14 mouse cellular contexts compared by ENCODE assay signal in the genomic region with DNA sequence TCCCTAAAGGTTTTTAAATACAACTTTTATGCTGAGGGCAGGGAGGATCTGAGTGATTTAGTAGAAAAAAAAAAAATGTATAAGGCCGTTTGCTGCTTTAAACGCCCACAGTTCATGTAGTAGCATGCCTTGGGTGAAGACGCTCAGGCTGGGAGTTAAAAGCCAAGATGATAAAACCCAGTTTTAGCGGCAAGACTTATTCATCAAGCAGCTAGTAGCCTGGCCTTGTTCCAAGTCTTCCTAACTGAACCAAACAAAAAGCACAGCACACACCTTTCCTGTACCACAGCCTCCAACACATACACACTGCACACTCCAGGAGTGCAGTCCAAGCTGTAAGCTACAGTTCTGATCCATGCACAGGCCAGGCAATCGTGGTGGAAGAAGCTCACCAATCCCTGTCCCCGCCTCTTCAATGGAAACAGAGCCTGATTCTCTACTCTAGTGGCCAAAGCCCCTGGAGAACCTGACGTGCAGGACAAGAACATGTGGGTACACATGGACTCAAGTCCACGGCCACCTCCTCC. TPM values are rescaled to one million over a fixed set of nuclear protein-coding genes. Genes with fewer than 3 reads are reported as not detected.
A peak's percentile ranks its signal among the peaks of the same experiment; 100 is the strongest.
DNase-seq lines count a peak whose midpoint lies in the region; ATAC-seq and TF ChIP-seq lines count a peak whose summit lies in the region.
"Had no signal": no experiment of that assay in that cellular context is flagged by ENCODE, and none has a peak within 500 bp of the region (broad histone marks: within the 10 kb centered on the region; RNA-seq: fewer than 3 reads in every experiment).

No protein-coding gene starts in this region.

- H3K9me3 ChIP-seq in heart, postnatal 0 days (replicated peaks; ENCODE audit: control insufficient read depth, low read length), result no peaks in the 10 kb centered on the region
- no peaks in the 10 kb centered on the region for H3K9me3 ChIP-seq in liver, embryonic 12.5 days (replicated peaks)
- H3K9me3 ChIP-seq in forebrain, embryonic 12.5 days, result no peaks in the 10 kb centered on the region
- H3K9me3 ChIP-seq in forebrain, embryonic 13.5 days (replicated peaks), result no peaks in the 10 kb centered on the region
- H3K9me3 ChIP-seq: forebrain, embryonic 15.5 days; hindbrain, embryonic 10.5 days; limb, embryonic 12.5 days had no signal

- no peaks in the 10 kb centered on the region for H3K27me3 ChIP-seq in heart, postnatal 0 days (ENCODE audit: control insufficient read depth, insufficient read depth, low read length)
- H3K27me3 ChIP-seq in liver, embryonic 12.5 days (replicated peaks), result no peaks in the 10 kb centered on the region
- no peaks in the 10 kb centered on the region for H3K27me3 ChIP-seq in forebrain, embryonic 12.5 days
- H3K27me3 ChIP-seq in forebrain, embryonic 13.5 days, result no peaks in the 10 kb centered on the region
- H3K27me3 ChIP-seq: forebrain, embryonic 15.5 days; limb, embryonic 12.5 days had no signal

- H3K4me3 ChIP-seq in heart, postnatal 0 days (ENCODE audit: low read depth, low read length), result no peak overlapping the region
- H3K4me3 ChIP-seq in liver, embryonic 12.5 days, result no peak overlapping the region
- no peak overlapping the region for H3K4me3 ChIP-seq in forebrain, embryonic 12.5 days (replicated peaks)
- H3K4me3 ChIP-seq in forebrain, embryonic 13.5 days, result no peak overlapping the region
- H3K4me3 ChIP-seq: forebrain, embryonic 15.5 days; hindbrain, embryonic 10.5 days; limb, embryonic 12.5 days had no signal

- ATAC-seq in heart, postnatal 0 days (ENCODE audit: insufficient read depth, low read depth), result no peak
- no peak for ATAC-seq in liver, embryonic 12.5 days
- ATAC-seq in forebrain, embryonic 12.5 days (ENCODE audit: low FRiP score), result no peak
- no peak for ATAC-seq in forebrain, embryonic 13.5 days
- ATAC-seq: forebrain, embryonic 15.5 days had no signal

- H3K4me2 ChIP-seq in heart, postnatal 0 days (ENCODE audit: low read depth, low read length), result no peak overlapping the region
- peak overlapping the region; percentile 50 for H3K4me2 ChIP-seq in liver, embryonic 12.5 days
- no peak overlapping the region for H3K4me2 ChIP-seq in forebrain, embryonic 12.5 days
- no peak overlapping the region for H3K4me2 ChIP-seq in forebrain, embryonic 13.5 days
- H3K4me2 ChIP-seq: forebrain, embryonic 15.5 days; limb, embryonic 12.5 days had no signal

- H3K9ac ChIP-seq in heart, postnatal 0 days (replicated peaks; ENCODE audit: low read depth, low read length), result no peak overlapping the region
- H3K9ac ChIP-seq in liver, embryonic 12.5 days, result peak overlapping the region; percentile 64
- no peak overlapping the region for H3K9ac ChIP-seq in forebrain, embryonic 12.5 days
- H3K9ac ChIP-seq in forebrain, embryonic 13.5 days, result no peak overlapping the region
- H3K9ac ChIP-seq: forebrain, embryonic 15.5 days; limb, embryonic 12.5 days had no signal

- no peak for TF ChIP-seq EP300 in heart, postnatal 0 days (IDR thresholded peaks at IDR 0.05; ENCODE audit: low read depth)

- no peak for TF ChIP-seq CTCF in heart, postnatal 0 days (IDR thresholded peaks at IDR 0.05; ENCODE audit: low read depth)

- no peaks in the 10 kb centered on the region for H3K36me3 ChIP-seq in heart, postnatal 0 days (replicated peaks; ENCODE audit: control insufficient read depth, insufficient read depth, low read length)
- peaks cover 20% of the 10 kb centered on the region for H3K36me3 ChIP-seq in liver, embryonic 12.5 days
- H3K36me3 ChIP-seq in forebrain, embryonic 12.5 days (replicated peaks), result peaks cover 3% of the 10 kb centered on the region; the same call in 1 of the 2 replicates
- peaks cover under 1% of the 10 kb centered on the region; the same call in 1 of the 2 replicates for H3K36me3 ChIP-seq in forebrain, embryonic 13.5 days (ENCODE audit: poor library complexity, severe bottlenecking)
- H3K36me3 ChIP-seq: forebrain, embryonic 15.5 days had no signal

- H3K4me1 ChIP-seq in heart, postnatal 0 days (ENCODE audit: control insufficient read depth, insufficient read depth), result peaks cover 76% of the 10 kb centered on the region
- H3K4me1 ChIP-seq in liver, embryonic 12.5 days, result peaks cover 99% of the 10 kb centered on the region
- peaks cover 18% of the 10 kb centered on the region for H3K4me1 ChIP-seq in forebrain, embryonic 12.5 days
- peaks cover 17% of the 10 kb centered on the region for H3K4me1 ChIP-seq in forebrain, embryonic 13.5 days
- H3K4me1 ChIP-seq: forebrain, embryonic 15.5 days had no signal

- no peak for DNase-seq in heart, postnatal 0 days (ENCODE audit: low spot score)
- no peak for DNase-seq in heart, postnatal 36 days
- peak; percentile 59 for DNase-seq in 416B (ENCODE audit: low read depth)
- peak; percentile 50 for DNase-seq in NIH3T3 (ENCODE audit: low read depth)
- DNase-seq in gastrocnemius, postnatal 14 days, result no peak
- DNase-seq: adrenal gland, postnatal 14 days; cerebellum, postnatal 25 days; kidney, postnatal 14 days had no signal

- peak overlapping the region; percentile 16; the same call in 1 of the 2 replicates for H3K27ac ChIP-seq in heart, postnatal 0 days (ENCODE audit: low read depth)
- H3K27ac ChIP-seq in liver, embryonic 12.5 days, result peak overlapping the region; percentile 90
- no peak overlapping the region for H3K27ac ChIP-seq in forebrain, embryonic 12.5 days
- no peak overlapping the region for H3K27ac ChIP-seq in forebrain, embryonic 13.5 days
- H3K27ac ChIP-seq: forebrain, embryonic 15.5 days; hindbrain, embryonic 10.5 days; limb, embryonic 12.5 days had no signal

- intact Hi-C loops in heart, postnatal 36 days (cut with DNase I), result no loop called here
- intact Hi-C loops in gastrocnemius, postnatal 14 days (cut with DNase I; ENCODE audit: low total_unique reads), result no loop called here

- WGBS in heart, postnatal 0 days, result 25% methylated on average over 8 of the region's 8 CpGs
- 46% methylated on average over 8 of the region's 8 CpGs for WGBS in liver, embryonic 12.5 days (ENCODE audit: insufficient replicate concordance)
- 87% methylated on average over 8 of the region's 8 CpGs for WGBS in forebrain, embryonic 12.5 days
- WGBS in forebrain, embryonic 13.5 days, result 80% methylated on average over 8 of the region's 8 CpGs

RNA-seq across cellular contexts. Expression of a gene that starts 23.4 kb away (rescaled TPM):
- total RNA-seq in heart, postnatal 0 days (2014; rRNA removed; ENCODE audit: low replicate concordance), result 62.9 and 68.3 TPM in 2 replicates
- 22.6 and 26.7 TPM in 2 replicates for polyA plus RNA-seq in heart, postnatal 0 days (2015; fragmentation: Nextera tagmentation; extraction: Ambion mirVana)
- total RNA-seq in heart, postnatal 36 days (2021), result 10 to 100 TPM; 61.8 to 69.5 TPM
- 56.8 and 62.0 TPM in 2 replicates for polyA plus RNA-seq in liver, embryonic 12.5 days (2016; fragmentation: Nextera tagmentation; extraction: Ambion mirVana)
- polyA plus RNA-seq in forebrain, embryonic 12.5 days (2016; fragmentation: Nextera tagmentation; extraction: Ambion mirVana), result 41.3 and 41.9 TPM in 2 replicates
- total RNA-seq in gastrocnemius, postnatal 14 days (2021), result 10 to 100 TPM; 24.7 to 29.7 TPM
- 24.3 and 26.1 TPM in 2 replicates for polyA plus RNA-seq in forebrain, embryonic 13.5 days (2015; fragmentation: Nextera tagmentation; extraction: Ambion mirVana)

Comparison
In these comparisons a context has a peak if more than half of its experiments do, and no peak if none do; other contexts are left out.
1. DNase-seq: peak in 416B (single experiment) and NIH3T3 (single experiment); none in heart, postnatal 0 days (single experiment), heart, postnatal 36 days (0 of 2) and gastrocnemius, postnatal 14 days (single experiment).
2. H3K27ac ChIP-seq: peak in heart, postnatal 0 days (single experiment) and liver, embryonic 12.5 days (single experiment); none in forebrain, embryonic 12.5 days (single experiment) and forebrain, embryonic 13.5 days (single experiment).